Mouse (Mus musculus) small intestine, adult 2 months (tissue): Measurements from ENCODE around the gene Serpine2.

Source experiments
- CTCF ChIP-seq: fragments of 200-500 bp; IDR thresholded peaks from 2 replicates; pipeline ENCODE4 v1.5.1; 2012; ENCODE audit warnings: low read depth, mild to moderate bottlenecking, control low read depth, inconsistent platforms, low read length, moderate library complexity, mixed read lengths; ENCODE audit not compliant: insufficient replicate concordance, insufficient read length; ENCODE audit errors: extremely low read depth
- POLR2A ChIP-seq: fragments of 200-500 bp; IDR thresholded peaks from 2 replicates; pipeline ENCODE4 v1.6.1; 2012; ENCODE audit warnings: low read depth, mild to moderate bottlenecking, control low read depth, inconsistent platforms, low read length, moderate library complexity

- no peak for TF ChIP-seq CTCF
- TF ChIP-seq POLR2A, result no peak
These were observed 114.9 kb downstream of the Serpine2 start for GRCm38 (mm10) chr1:79746056-79746455.
